Mouse (Mus musculus): ENCODE results near the gene Papola.

- TF ChIP-seq CTCF (conservative IDR thresholded peaks at IDR 0.05; ENCODE audit: low read length) (no peak), POU5F1 (IDR thresholded peaks at IDR 0.05; ENCODE audit: borderline replicate concordance, low read length) (no peak), NANOG (IDR thresholded peaks at IDR 0.05; ENCODE audit: borderline replicate concordance, low read length) (no peak)
Measured at GRCm38 (mm10) chr12:105843243-105844005, 58.9 kb downstream of the Papola start.

Measured in E14TG2a.4 (cell line).